Mouse (Mus musculus): ENCODE measurements around the gene Tm7sf3.
"Not testable (repeated sequence)": the region's sequence is repeated elsewhere in the genome, so short reads cannot be mapped to it uniquely, and the experiment has no call there.

Tm7sf3 gene

DNA sequence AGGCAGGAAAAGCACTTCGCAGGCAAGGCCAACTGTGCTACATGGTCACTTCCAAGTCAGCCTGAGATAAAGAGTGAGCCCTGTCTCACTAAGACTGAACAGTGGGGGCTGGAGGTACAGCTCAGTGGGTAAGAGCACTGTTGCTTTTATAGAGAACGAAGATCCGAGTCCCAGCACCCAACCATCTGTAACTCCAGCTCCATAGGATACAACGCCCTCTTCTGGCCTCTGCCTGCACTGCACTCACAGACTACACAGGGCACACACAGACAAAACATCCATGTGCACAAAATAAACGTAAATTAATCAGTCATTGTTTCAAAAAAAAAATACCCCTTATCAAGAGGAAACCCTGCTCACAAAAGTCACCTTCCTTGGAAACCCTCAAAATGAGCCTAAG, 28.7 kb downstream of the Tm7sf3 start:
- DNase-seq (ENCODE audit: low spot score), result no peak

- no peak for DNase-seq (ENCODE audit: low spot score)
Observed at GRCm38 (mm10) chr6:146612736-146613135, 29.9 kb downstream of the Tm7sf3 start.

- DNase-seq (ENCODE audit: low spot score), result no peak
Observed at GRCm38 (mm10) chr6:146611897-146612296, 30.7 kb downstream of the Tm7sf3 start.

- DNase-seq (ENCODE audit: low spot score), result no peak
Observed at GRCm38 (mm10) chr6:146611385-146611784, 31.2 kb downstream of the Tm7sf3 start.

DNA sequence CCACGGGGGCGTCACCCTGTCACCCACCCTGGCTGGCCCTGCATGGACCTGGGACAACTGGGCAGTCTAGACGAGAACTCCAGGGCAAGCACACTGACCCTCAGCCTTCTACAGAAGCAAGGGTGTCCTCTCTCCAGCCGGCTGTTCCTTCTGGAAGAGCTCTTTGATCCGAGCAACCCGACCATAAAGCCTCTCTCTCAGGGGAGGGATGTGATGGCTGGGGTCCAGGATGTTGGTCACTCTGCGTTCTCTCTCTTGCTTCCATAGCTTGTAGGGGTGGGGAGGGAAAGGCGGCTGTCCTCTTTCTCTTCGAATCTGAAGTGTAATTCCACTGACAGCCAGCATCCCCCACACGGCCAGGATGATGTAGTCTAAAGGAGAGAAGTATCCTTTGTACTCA, 39.0 kb downstream of the Tm7sf3 start:
- DNase-seq (ENCODE audit: low spot score), result no peak

DNA sequence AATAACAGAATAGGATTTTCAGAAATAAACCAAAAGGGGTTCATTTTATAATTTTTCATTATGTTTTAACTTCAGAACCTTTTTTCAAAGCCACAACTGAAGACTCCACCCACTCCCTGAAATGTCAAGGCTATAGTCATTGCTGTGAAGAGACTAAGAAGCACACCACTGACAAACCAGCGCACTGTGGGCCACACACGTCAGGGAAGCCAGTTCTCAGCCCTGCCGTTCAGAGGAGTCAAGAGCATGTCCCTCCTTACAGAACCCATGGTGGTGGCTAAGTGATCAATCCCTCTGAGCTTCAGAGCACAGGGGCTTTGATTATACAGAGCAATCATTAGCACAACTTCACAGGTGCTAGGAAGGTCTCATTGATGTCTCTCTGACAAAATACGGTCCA, 40.0 kb downstream of the Tm7sf3 start:
- no peak for DNase-seq (ENCODE audit: low spot score)

- no peak for DNase-seq (ENCODE audit: low spot score)
Observed at GRCm38 (mm10) chr6:146585134-146585533, 57.5 kb downstream of the Tm7sf3 start.

DNA sequence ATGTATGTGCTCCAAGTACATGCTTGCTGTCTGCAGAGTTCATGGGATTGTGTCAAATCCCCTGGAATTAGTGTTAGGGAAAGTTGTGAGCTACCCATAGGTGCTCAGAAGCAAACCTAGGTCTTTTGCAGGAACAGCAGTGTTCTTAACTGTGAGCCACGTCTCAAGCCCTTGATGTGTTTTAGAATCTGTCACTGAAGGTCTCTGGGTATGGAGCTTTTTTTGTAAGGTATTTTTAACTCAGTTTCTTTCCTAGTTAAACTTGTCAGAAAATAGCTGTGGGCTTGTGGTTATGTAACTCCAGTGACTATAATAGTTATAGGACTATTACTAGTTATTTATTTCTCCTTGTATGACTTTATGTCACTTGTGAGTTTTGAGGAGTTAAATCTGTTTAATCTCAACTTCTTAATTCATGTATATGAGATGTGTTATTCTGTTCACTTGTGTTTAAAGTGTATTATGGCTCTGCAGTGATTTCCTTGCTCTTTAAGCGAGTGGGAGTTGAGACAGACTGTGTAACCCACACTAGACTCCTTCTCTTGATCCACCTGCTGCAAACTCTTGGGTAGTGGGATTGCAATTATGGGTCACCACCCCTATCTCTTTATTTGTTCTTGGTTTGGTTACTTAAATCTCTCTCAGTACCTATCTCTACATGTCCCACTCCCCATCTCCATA, 59.1 kb downstream of the Tm7sf3 start:
- no peak for DNase-seq (ENCODE audit: low spot score)

DNA sequence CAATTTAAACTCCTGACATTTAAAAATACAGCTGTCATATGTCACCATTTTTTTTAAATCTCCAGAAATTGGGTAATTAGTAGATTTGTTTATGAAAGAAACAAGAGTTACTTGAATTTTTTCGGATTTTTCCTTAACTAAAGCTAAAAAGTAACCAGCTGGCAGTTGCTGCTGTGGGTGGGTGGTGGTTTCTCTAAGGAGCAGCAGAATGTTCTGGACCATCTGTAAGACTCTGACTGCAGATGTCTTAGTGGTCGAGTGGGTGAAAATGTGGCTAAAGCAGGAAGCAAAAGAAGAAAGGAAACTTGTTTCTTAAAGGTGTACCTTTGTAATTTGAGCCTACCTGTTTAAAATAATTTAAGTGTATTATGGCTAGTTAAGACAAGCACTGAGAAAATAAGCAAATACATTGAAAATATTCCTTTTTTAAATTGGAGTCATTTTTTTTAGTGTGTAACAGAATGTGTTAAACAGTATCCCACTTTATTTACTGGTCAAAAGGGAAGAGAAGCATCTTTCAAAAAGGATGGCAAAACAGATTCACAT, 62.2 kb downstream of the Tm7sf3 start:
- DNase-seq (ENCODE audit: low spot score), result no peak

DNA sequence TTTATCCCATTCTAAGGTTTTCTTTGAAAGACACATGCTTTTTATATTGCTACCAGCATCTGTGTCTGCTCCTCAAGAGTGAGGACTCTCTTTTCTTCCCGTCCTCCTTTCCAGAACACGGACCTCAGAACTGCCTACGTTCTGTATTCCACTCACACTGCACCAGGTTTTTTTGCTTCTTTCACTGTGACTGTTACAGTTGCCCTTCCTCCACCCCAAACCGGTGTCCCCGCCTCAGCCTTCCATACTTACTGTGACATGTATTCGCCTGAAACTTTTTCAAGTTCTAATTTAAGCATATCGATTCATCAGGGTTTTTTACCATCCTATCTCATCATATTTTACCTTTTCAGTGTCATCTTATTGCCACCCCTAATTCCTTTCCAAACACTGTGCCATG, 64.0 kb downstream of the Tm7sf3 start:
- no peak for DNase-seq (ENCODE audit: low spot score)

- DNase-seq (ENCODE audit: low spot score), result peak; percentile 18
Observed at GRCm38 (mm10) chr6:146578111-146578531, 64.5 kb downstream of the Tm7sf3 start.

DNA sequence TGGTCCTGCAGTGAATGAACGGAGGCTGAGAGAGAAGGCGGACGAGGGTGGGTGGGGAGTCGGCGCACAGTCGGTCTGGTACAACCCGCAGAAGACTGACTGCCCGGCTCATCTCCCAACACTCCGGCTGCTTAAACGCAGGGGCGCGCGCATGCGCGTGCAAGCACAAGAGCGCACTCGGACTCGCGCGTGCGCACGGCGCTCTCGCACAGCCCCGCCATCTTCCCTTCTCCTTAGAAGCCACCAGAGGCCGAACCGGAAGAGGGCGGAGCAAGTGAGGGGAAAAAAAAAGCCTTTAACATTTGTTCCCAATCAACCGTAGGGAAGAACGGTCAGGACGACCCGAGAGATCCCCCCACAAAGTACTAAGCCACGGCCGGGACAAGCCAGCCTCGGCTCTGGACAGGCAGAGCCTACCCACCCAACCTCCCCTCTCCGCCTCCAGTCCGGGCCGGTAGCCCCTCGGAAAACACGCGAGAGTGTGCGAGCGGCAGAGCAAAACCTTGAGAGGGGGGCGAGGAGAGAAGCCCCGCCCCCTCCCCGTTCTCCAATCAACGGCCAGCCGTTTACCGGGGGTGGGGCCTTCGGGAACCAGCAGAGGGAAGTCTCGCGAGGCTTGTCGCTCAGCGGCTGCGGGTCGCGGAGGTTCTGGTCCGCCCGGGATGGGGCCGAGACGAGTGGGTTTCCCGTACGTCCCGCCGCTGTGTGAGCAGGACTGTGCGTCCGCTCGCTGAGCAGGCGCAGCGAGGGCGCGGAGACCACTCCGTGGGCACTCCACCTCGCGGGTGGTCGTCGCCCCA, 65.1 kb downstream of the Tm7sf3 start, which contains the start of gene Ints13:
Ints13 (minus strand) TSS at position 526 of the 800 bp plus-strand sequence.
- peak; percentile 85 for DNase-seq (ENCODE audit: low spot score)

DNA sequence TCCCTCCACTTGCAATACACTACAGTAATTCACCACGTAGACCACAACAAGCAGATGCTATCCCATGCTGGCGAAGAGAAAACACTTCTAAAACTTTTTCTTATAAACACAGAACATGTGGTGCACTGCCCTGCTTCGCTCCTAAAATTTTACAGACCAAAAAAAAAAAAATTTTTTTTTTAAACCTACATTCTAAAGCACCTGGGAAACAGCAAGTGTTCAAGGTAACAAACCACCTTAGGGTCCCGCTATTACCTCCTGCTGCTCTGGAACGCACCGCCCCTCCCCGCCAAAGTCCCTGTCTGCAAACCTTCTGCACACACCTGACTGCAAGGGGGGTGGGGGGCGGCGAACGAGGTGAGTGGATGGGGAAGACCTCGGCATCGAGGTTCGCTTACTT, 65.7 kb downstream of the Tm7sf3 start, which contains the start of gene Fgfr1op2:
Fgfr1op2 (plus strand) TSS at position 301 of the 400 bp plus-strand sequence.
- DNase-seq (ENCODE audit: low spot score), result no peak

DNA sequence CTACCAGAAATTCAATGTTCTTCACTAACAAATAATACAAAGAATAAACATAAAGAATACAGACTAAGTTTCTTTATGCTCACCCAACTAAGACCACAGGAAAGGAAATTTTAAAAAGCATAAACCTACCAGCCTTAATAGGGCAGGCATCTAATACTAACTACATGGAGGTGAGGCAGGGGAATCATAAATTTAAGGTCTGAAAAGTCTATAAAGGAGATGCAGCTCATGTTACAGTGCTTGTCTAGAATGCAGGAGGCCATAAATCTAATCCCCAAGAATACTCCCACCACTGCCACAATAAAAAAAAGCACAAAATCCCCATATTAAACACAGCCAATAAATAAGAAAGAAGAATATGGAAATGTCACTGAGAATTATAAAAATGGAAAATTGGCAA, 70.6 kb downstream of the Tm7sf3 start:
- DNase-seq (ENCODE audit: low spot score), result no peak

DNA sequence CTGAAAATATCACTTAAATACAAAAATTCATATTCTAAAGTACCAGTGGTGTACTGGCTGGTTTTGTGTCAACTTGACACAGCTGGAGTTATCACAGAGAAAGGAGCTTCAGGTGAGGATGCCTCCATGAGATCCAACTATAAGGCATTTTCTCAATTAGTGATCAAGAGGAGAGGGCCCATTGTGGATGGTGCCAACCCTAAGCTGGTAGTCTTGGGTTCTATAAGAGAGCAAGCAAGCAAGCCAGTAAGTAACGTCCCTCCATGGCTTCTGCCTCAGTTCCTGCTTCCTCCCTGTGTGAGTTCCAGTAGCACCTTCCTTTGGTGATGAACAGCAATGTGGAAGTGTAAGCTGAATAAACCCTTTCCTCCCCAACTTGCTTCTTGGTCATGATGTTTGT, 80.2 kb downstream of the Tm7sf3 start:
- DNase-seq (ENCODE audit: low spot score), result not testable (repeated sequence)
